Mouse (Mus musculus): ENCODE data around the gene Ucma. TPM values are rescaled to one million over a fixed set of nuclear protein-coding genes. Genes with fewer than 3 reads are reported as not detected.
"Not testable (repeated sequence)": the region's sequence is repeated elsewhere in the genome, so short reads cannot be mapped to it uniquely, and the experiment has no call there.

The Ucma gene
- not detected in 2 replicates for total RNA-seq (2017)

DNA sequence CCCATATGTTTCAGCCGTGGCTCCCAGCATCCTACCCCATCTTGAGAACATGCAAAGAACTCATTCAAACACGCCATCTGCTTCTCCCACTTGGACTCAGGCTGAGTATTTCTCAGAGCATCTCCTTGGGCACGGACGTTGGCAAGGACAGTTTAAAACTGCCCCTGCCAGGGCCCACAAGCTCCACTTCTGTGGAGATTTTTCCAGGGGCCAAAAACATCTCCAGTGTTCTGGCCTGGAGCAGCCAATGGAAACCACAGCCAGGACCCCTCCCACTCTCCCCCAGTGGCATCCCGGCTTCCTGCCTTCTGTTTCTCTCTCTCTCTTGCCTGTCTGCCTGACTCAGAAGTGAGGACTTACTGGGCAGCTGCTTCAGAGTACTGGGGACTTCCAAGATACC is at the start of gene Ucma:
Gene Ucma (plus strand): TSS at position 316 of the 400 bp plus-strand sequence.
- no peak for ATAC-seq (replicated peaks in 1 of 2; ENCODE audit: insufficient read depth in 1 of 2, low FRiP score in 2 of 2, low TSS enrichment in 1 of 2, low read depth in 1 of 2, poor library complexity in 2 of 2, severe bottlenecking in 2 of 2)

DNA sequence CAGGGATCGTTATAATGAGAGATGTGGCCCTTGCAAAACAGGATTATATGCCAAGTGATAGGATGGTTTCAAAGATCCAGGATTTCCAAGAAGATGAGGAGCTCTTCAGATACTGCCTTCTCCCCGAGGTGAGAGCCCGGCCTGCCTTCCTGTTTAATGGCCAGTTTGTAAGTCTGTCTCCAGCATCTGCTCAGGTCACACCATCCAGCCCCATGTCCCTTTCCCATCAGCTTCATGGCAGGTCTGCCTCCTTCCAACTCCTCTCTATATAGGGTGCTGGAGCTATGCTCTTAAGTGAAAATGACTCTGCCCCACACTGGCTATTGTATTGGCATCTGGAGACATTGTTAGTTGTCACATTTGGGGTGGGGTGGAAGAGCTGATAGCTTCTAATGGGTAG is 48.5 kb upstream of the Ucma start:
- no peak for ATAC-seq (replicated peaks in 1 of 2; ENCODE audit: insufficient read depth in 1 of 2, low FRiP score in 2 of 2, low TSS enrichment in 1 of 2, low read depth in 1 of 2, poor library complexity in 2 of 2, severe bottlenecking in 2 of 2)

DNA sequence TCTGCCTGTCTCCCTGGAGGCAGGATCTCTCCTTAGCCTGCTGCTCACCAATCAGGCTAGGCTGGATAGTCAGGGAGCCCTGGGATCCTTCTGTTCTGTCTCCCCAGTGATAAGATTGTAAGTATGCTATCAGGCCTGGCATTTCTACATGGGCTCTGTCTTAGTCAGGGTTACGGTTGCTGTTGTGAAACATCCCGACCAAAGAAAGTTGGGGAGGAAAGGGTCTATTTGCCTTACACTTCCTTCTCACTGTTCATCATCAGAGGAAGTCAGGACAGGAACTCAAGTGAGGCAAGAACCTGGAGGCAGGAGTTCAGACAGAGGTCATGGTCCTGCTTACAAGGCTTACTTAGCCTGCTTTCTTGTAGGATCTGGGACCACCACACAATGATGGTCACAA is 46.7 kb upstream of the Ucma start:
- peak in 1 of 2 experiments; percentile 21; a peak in 1 of 4 replicates for ATAC-seq (replicated peaks in 1 of 2; ENCODE audit: insufficient read depth in 1 of 2, low FRiP score in 2 of 2, low TSS enrichment in 1 of 2, low read depth in 1 of 2, poor library complexity in 2 of 2, severe bottlenecking in 2 of 2)

DNA sequence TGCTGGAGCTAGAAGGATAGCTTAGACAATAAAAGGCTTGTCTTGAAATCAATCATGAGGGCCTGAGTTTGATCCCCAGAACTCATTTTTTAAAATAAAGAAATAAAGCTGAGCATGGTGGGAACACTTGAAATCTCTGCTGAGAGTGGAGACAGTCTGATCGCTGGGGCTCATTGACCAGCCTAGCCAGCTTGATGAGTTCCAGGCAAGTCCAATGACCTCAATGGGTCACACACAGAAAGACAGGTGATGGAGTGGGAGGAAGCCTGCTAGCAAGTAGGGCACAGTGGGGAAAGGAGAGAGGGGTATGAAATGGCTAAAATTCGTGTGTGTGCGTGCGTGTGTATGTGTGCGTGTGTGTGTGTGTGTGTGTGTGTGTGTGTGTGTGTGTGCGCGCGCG is 41.4 kb upstream of the Ucma start:
- ATAC-seq (replicated peaks in 1 of 2; ENCODE audit: insufficient read depth in 1 of 2, low FRiP score in 2 of 2, low TSS enrichment in 1 of 2, low read depth in 1 of 2, poor library complexity in 2 of 2, severe bottlenecking in 2 of 2), result no peak

- no peak for ATAC-seq (replicated peaks in 1 of 2; ENCODE audit: insufficient read depth in 1 of 2, low FRiP score in 2 of 2, low TSS enrichment in 1 of 2, low read depth in 1 of 2, poor library complexity in 2 of 2, severe bottlenecking in 2 of 2)
Measured at GRCm38 (mm10) chr2:4937931-4938330, 38.0 kb upstream of the Ucma start.

GRCm38 (mm10) chr2:4940861-4941260 is 35.1 kb upstream of the Ucma start:
- ATAC-seq (replicated peaks in 1 of 2; ENCODE audit: insufficient read depth in 1 of 2, low FRiP score in 2 of 2, low TSS enrichment in 1 of 2, low read depth in 1 of 2, poor library complexity in 2 of 2, severe bottlenecking in 2 of 2), result no peak

GRCm38 (mm10) chr2:4949691-4950090 is 26.2 kb upstream of the Ucma start:
- ATAC-seq (replicated peaks in 1 of 2; ENCODE audit: insufficient read depth in 1 of 2, low FRiP score in 2 of 2, low TSS enrichment in 1 of 2, low read depth in 1 of 2, poor library complexity in 2 of 2, severe bottlenecking in 2 of 2), result not testable (repeated sequence)

DNA sequence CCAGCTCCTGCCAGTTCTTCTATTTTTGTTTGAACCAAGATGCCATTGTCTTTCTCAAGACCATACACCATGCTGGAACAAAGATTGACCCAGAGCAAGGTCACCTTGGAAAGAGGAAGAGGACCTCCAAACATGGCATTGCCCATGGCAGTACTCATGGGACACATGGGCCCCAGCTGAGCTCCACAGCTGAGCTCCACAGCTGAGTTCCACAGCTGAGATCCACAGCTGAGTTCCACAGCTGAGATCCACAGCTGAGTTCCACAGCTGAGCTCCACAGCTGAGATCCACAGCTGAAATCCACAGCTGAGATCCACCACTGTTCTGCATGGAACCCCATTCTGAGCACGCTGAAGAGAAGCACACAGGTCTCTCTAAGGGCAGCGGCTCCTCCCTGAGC is 24.9 kb upstream of the Ucma start:
- no peak for ATAC-seq (replicated peaks in 1 of 2; ENCODE audit: insufficient read depth in 1 of 2, low FRiP score in 2 of 2, low TSS enrichment in 1 of 2, low read depth in 1 of 2, poor library complexity in 2 of 2, severe bottlenecking in 2 of 2)

DNA sequence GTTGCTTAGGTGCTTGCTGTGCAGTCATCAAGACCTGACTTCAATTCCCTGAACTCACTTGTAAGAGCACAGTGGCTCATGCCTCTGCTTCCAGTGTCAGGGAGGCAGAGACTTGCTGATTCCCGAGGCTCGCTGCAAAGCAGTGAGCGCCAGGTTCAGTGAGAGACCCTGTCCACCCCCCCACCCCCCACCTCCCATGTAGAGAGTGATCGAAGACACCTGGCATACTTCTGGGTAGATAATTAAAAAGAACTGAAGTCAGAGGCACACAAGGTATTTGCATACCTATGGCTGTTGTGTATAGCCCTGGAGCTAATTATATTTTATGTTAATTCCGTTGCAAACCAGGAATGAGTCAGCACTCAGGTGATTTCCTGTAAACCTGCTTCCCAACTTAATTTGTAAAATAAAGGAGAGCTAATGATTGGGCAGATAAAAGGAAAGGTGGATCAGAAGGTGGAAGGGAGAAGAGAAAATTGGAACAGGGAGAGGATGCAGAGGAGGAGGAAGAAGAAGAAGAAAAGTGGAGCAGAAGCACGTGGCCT is 21.6 kb upstream of the Ucma start:
- no peak for ATAC-seq (replicated peaks in 1 of 2; ENCODE audit: insufficient read depth in 1 of 2, low FRiP score in 2 of 2, low TSS enrichment in 1 of 2, low read depth in 1 of 2, poor library complexity in 2 of 2, severe bottlenecking in 2 of 2)

GRCm38 (mm10) chr2:4958039-4958438 is 17.9 kb upstream of the Ucma start:
- no peak for ATAC-seq (replicated peaks in 1 of 2; ENCODE audit: insufficient read depth in 1 of 2, low FRiP score in 2 of 2, low TSS enrichment in 1 of 2, low read depth in 1 of 2, poor library complexity in 2 of 2, severe bottlenecking in 2 of 2)

DNA sequence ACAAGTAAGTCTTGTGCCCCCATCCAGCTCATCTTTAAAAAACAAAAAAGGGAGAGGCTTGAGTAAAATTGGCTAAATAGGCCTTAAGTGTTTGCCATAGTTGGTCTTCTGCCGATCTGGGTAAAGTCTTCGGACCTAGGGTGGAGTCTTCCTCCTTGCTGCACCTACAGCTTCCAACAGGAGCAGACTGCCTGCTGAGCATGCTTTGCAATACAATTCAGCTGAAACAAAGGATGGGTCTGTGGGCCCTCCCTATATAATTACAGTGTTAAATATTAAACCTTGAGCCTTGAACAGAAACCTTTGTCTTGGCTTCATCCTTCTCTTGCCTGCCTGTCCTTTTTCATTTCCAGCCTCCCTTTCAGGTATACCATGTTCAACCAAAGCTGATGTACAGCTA is 8.1 kb upstream of the Ucma start:
- no peak for ATAC-seq (replicated peaks in 1 of 2; ENCODE audit: insufficient read depth in 1 of 2, low FRiP score in 2 of 2, low TSS enrichment in 1 of 2, low read depth in 1 of 2, poor library complexity in 2 of 2, severe bottlenecking in 2 of 2)

- ATAC-seq (replicated peaks in 1 of 2; ENCODE audit: insufficient read depth in 1 of 2, low FRiP score in 2 of 2, low TSS enrichment in 1 of 2, low read depth in 1 of 2, poor library complexity in 2 of 2, severe bottlenecking in 2 of 2), result no peak
Measured at GRCm38 (mm10) chr2:4969083-4969482, 6.8 kb upstream of the Ucma start.

GRCm38 (mm10) chr2:4978091-4978490 is 2.2 kb downstream of the Ucma start:
- no peak for ATAC-seq (replicated peaks in 1 of 2; ENCODE audit: insufficient read depth in 1 of 2, low FRiP score in 2 of 2, low TSS enrichment in 1 of 2, low read depth in 1 of 2, poor library complexity in 2 of 2, severe bottlenecking in 2 of 2)

DNA sequence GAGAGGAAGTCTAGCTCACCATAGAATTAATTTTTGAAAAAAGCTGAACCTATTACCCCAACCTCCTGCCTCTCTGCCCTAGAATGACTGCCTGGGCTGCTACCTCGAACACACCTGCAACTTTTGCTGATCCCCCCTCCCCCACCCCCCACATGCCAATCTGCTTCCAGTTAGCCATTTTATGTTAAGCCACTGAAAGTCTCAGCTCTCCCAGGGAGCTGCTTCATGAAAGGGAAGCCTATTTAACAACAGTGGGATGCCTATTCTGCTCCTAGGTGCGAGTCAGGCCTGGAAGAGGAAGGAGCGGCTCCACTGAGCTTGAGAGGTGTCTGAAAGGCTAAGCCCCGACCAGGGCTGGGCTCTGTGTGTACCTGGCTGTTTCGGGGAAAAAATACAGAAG is 8.1 kb downstream of the Ucma start:
- no peak for ATAC-seq (replicated peaks in 1 of 2; ENCODE audit: insufficient read depth in 1 of 2, low FRiP score in 2 of 2, low TSS enrichment in 1 of 2, low read depth in 1 of 2, poor library complexity in 2 of 2, severe bottlenecking in 2 of 2)

- ATAC-seq (replicated peaks in 1 of 2; ENCODE audit: insufficient read depth in 1 of 2, low FRiP score in 2 of 2, low TSS enrichment in 1 of 2, low read depth in 1 of 2, poor library complexity in 2 of 2, severe bottlenecking in 2 of 2), result no peak
Measured at GRCm38 (mm10) chr2:4985000-4985399, 9.1 kb downstream of the Ucma start.

DNA sequence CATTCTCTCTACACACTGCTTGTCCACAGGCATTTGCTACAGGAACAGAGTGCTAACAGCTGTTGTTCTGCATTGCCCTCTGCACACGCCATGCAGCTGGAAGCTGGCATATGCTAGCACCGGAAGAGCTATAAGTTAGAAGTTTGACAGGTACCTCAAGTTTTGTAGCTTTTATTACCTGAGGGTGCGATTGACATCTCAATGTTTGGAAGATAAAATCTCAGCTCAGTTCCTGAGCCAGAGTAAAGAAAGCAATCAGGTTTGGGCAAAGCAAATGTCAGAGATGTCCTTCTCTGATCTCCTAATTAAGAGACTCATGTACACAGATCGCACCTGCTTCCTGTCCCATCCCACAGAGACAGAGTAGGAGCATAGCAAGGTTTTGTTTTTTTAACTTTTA is 10.9 kb downstream of the Ucma start:
- no peak for ATAC-seq (replicated peaks in 1 of 2; ENCODE audit: insufficient read depth in 1 of 2, low FRiP score in 2 of 2, low TSS enrichment in 1 of 2, low read depth in 1 of 2, poor library complexity in 2 of 2, severe bottlenecking in 2 of 2)

DNA sequence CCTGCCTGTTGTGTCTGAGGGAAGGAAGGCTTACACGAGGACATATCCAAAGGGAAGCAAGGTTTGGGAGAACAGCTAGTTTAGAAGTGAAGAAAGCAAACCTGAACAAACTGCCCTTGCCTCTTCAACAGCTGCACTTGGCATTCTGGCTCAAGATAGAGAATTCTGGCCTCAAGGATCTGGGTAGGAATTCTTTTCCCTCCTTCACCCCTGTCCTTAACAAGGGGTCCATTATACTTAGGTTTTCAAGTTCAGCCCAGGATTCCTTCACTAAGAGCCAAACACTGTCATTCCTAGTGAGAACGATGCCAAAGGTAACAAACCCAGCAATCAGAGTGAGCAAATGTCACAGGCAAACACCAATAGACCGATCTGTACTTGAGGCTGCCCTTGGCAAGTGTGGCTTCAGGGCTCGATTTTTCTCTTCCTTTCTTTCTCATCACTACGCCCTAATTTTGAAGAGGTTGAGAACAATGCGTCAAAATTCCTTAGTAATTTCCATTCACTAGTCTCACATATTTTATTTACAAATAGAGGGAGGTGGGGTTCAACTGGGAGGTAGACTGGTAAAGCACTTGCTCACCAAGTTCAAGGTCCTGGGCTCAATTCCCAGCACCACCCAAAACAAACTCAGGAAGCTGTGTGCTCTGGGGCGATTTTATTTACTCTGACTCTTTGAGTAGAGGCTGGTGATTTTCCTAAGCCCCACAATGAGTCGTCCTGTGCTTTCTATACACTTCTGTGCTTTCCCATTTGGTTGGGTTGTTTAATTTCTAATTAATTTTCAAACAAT is 11.7 kb downstream of the Ucma start:
- no peak for ATAC-seq (replicated peaks in 1 of 2; ENCODE audit: insufficient read depth in 1 of 2, low FRiP score in 2 of 2, low TSS enrichment in 1 of 2, low read depth in 1 of 2, poor library complexity in 2 of 2, severe bottlenecking in 2 of 2)

- no peak for ATAC-seq (replicated peaks in 1 of 2; ENCODE audit: insufficient read depth in 1 of 2, low FRiP score in 2 of 2, low TSS enrichment in 1 of 2, low read depth in 1 of 2, poor library complexity in 2 of 2, severe bottlenecking in 2 of 2)
Measured at GRCm38 (mm10) chr2:4988826-4989424, 13.0 kb downstream of the Ucma start.

- no peak for ATAC-seq (replicated peaks in 1 of 2; ENCODE audit: insufficient read depth in 1 of 2, low FRiP score in 2 of 2, low TSS enrichment in 1 of 2, low read depth in 1 of 2, poor library complexity in 2 of 2, severe bottlenecking in 2 of 2)
Measured at GRCm38 (mm10) chr2:4993584-4993983, 17.7 kb downstream of the Ucma start.

All from hematopoietic stem cell, adult 5-6 weeks (primary cell).